ENCODE assay signal across 8 mouse cellular contexts in genomic region chr11:46275302-46275701, GRCm38 (mm10). TPM values are rescaled to one million over a fixed set of nuclear protein-coding genes. Genes with fewer than 3 reads are reported as not detected.
DNase-seq lines count a peak whose midpoint lies in the region; TF ChIP-seq lines count a peak whose summit lies in the region.

No protein-coding gene starts in this region.

- no peak overlapping the region for H3K4me3 ChIP-seq in left cerebral cortex, adult 2 months

- intact Hi-C loops in left cerebral cortex, adult 2 months (cut with DNase I), result no loop called here

- no peak overlapping the region for H3K27ac ChIP-seq in left cerebral cortex, adult 2 months

- peak; percentile 88 for DNase-seq in T-cell, adult 2 months (ENCODE audit: low spot score)
- DNase-seq in cerebellum, postnatal 10 days, result peak; percentile 87 to 89
- peak; percentile 65 to 70 for DNase-seq in frontal cortex, postnatal 25 days (ENCODE audit: low spot score in 2 of 2)
- peak; percentile 16 for DNase-seq in hindlimb bud, embryonic 11.5 days (ENCODE audit: extremely low spot score, low read depth, low spot score)
- peak; percentile 78 for DNase-seq in left cerebral cortex, adult 2 months (ENCODE audit: extremely low spot score in 1 of 2, low spot score in 2 of 2)
- DNase-seq in mesoderm, embryonic 11.5 days (ENCODE audit: low read depth, low spot score), result peak; percentile 80
- DNase-seq in right cerebral cortex, postnatal 14 days, result peak; percentile 86
- peak; percentile 62 to 68 for DNase-seq in urinary bladder, postnatal 36 days (ENCODE audit: low spot score in 2 of 2)

- peak; percentile 60 for TF ChIP-seq CTCF in left cerebral cortex, adult 2 months (IDR thresholded peaks at IDR 0.05)

RNA-seq across cellular contexts. Expression of gene Cyfip2, which starts 37.4 kb away (rescaled TPM):
- 100 to 1,000 TPM; 606 to 614 TPM for total RNA-seq in left cerebral cortex, adult 2 months (2021)

RNA-seq across cellular contexts. Expression of gene Fndc9, which starts 40.0 kb away (rescaled TPM):
- total RNA-seq in left cerebral cortex, adult 2 months (2021), result 1 to 10 TPM; 4.9 to 5.2 TPM

Comparison
In these comparisons a context has a peak if more than half of its experiments do, and no peak if none do; other contexts are left out.
1. DNase-seq: peak in every context shown above with its lines; median percentile 88 in T-cell, adult 2 months; 88 in cerebellum, postnatal 10 days; 86 in right cerebral cortex, postnatal 14 days; 80 in mesoderm, embryonic 11.5 days; 78 in left cerebral cortex, adult 2 months; 68 in frontal cortex, postnatal 25 days; 65 in urinary bladder, postnatal 36 days; 16 in hindlimb bud, embryonic 11.5 days.